Mouse (Mus musculus): ENCODE results near the gene Ubb.
A peak's percentile ranks its signal among the peaks of the same experiment; 100 is the strongest.
"Not testable (repeated sequence)": the region's sequence is repeated elsewhere in the genome, so short reads cannot be mapped to it uniquely, and the experiment has no call there.

Ubb gene

GRCm38 (mm10) chr11:62550727-62551225 is at the start of gene Ubb:
TSS of gene Ubb (plus strand) at chr11:62551171.
- DNase-seq (ENCODE audit: low spot score) = peak; percentile 97

GRCm38 (mm10) chr11:62507683-62508082 is 43.3 kb upstream of the Ubb start:
- DNase-seq (ENCODE audit: low spot score) = no peak

GRCm38 (mm10) chr11:62508365-62508764 is 42.6 kb upstream of the Ubb start:
- not testable (repeated sequence) for DNase-seq (ENCODE audit: low spot score)

GRCm38 (mm10) chr11:62508816-62509215 is 42.2 kb upstream of the Ubb start:
- DNase-seq (ENCODE audit: low spot score) = not testable (repeated sequence)

- no peak for DNase-seq (ENCODE audit: low spot score)
Observed at GRCm38 (mm10) chr11:62509571-62509970, 41.4 kb upstream of the Ubb start.

- DNase-seq (ENCODE audit: low spot score) = no peak
Observed at GRCm38 (mm10) chr11:62510956-62511355, 40.0 kb upstream of the Ubb start.

GRCm38 (mm10) chr11:62511444-62512202 is 39.3 kb upstream of the Ubb start:
- no peak for DNase-seq (ENCODE audit: low spot score)

GRCm38 (mm10) chr11:62512529-62513080 is 38.4 kb upstream of the Ubb start:
- no peak for DNase-seq (ENCODE audit: low spot score)

GRCm38 (mm10) chr11:62513311-62513710 is 37.7 kb upstream of the Ubb start:
- no peak for DNase-seq (ENCODE audit: low spot score)

GRCm38 (mm10) chr11:62518991-62519390 is 32.0 kb upstream of the Ubb start:
- DNase-seq (ENCODE audit: low spot score) = no peak

- DNase-seq (ENCODE audit: low spot score) = no peak
Observed at GRCm38 (mm10) chr11:62522283-62522682, 28.7 kb upstream of the Ubb start.

- DNase-seq (ENCODE audit: low spot score) = no peak
Observed at GRCm38 (mm10) chr11:62537089-62537488, 13.9 kb upstream of the Ubb start.

- DNase-seq (ENCODE audit: low spot score) = no peak
Observed at GRCm38 (mm10) chr11:62537590-62537989, 13.4 kb upstream of the Ubb start.

- DNase-seq (ENCODE audit: low spot score) = peak; percentile 43
Observed at GRCm38 (mm10) chr11:62538321-62539088, 12.5 kb upstream of the Ubb start.

GRCm38 (mm10) chr11:62539089-62539890 is 11.7 kb upstream of the Ubb start, which contains the start of gene Cenpv:
TSS of gene Cenpv (minus strand) at chr11:62539261.
- DNase-seq (ENCODE audit: low spot score) = peak; percentile 62

GRCm38 (mm10) chr11:62540167-62540566 is 10.8 kb upstream of the Ubb start:
- no peak for DNase-seq (ENCODE audit: low spot score)

- no peak for DNase-seq (ENCODE audit: low spot score)
Observed at GRCm38 (mm10) chr11:62540969-62541368, 10.0 kb upstream of the Ubb start.

- no peak for DNase-seq (ENCODE audit: low spot score)
Observed at GRCm38 (mm10) chr11:62541581-62541980, 9.4 kb upstream of the Ubb start.

- DNase-seq (ENCODE audit: low spot score) = no peak
Observed at GRCm38 (mm10) chr11:62543991-62544390, 7.0 kb upstream of the Ubb start.

- DNase-seq (ENCODE audit: low spot score) = peak; percentile 68
Observed at GRCm38 (mm10) chr11:62549782-62550181, 1.2 kb upstream of the Ubb start.

- DNase-seq (ENCODE audit: low spot score) = peak; percentile 39
Observed at GRCm38 (mm10) chr11:62550227-62550685, 715 bp upstream of the Ubb start.

Data from ovary, postnatal 14 days (tissue).